Mouse (Mus musculus) layer of hippocampus, adult 2 months (tissue): ENCODE measurements around the gene Mbd3. TPM values are rescaled to one million over a fixed set of nuclear protein-coding genes. Genes with fewer than 3 reads are reported as not detected.
A peak's percentile ranks its signal among the peaks of the same experiment; 100 is the strongest.

Experiments used
- DNase-seq, 2 experiments: peaks; one replicate each; pipeline ENCODE4 v3.0.0; 2022; ENCODE audit warnings: low spot score in 2 of 2
- H3K27ac ChIP-seq: fragments of 200-600 bp; 2 replicates; pipeline ENCODE4 v1.8.1; 2022
- H3K4me3 ChIP-seq: fragments of 200-600 bp; 2 replicates; pipeline ENCODE4 v1.8.1; 2022; ENCODE audit warnings: mild to moderate bottlenecking
- CTCF ChIP-seq: fragments of 200-600 bp; conservative IDR thresholded peaks from 2 replicates; pipeline ENCODE4 v1.8.1; 2022; ENCODE audit warnings: antibody characterized with exemption, mild to moderate bottlenecking, moderate library complexity
- total RNA-seq, 2 experiments: library from RNA; stranded (reverse); gene quantifications; 2 replicates each; pipeline ENCODE4 v1.2.3; 2021

Gene Mbd3
- total RNA-seq, 2 experiments from 2014 or later: 147 to 149 TPM

- no peak for DNase-seq
- no peak overlapping the region for H3K4me3 ChIP-seq
- no peak overlapping the region for H3K27ac ChIP-seq
- no peak for TF ChIP-seq CTCF
Observed at GRCm38 (mm10) chr10:80419419-80419818, 20.1 kb upstream of the Mbd3 start.

- TF ChIP-seq CTCF: no peak
- no peak for DNase-seq
- Histone ChIP-seq H3K4me3 (no peak overlapping the region), H3K27ac (peak overlapping the region; percentile 23; the same call in 1 of the 2 replicates)
Observed at GRCm38 (mm10) chr10:80418311-80418710, 19.0 kb upstream of the Mbd3 start.

- no peak for DNase-seq
- no peak overlapping the region for H3K4me3 ChIP-seq
- H3K27ac ChIP-seq: no peak overlapping the region
- no peak for TF ChIP-seq CTCF
Observed at GRCm38 (mm10) chr10:80417841-80418240, 18.5 kb upstream of the Mbd3 start.

- DNase-seq: no peak
- Histone ChIP-seq H3K27ac (no peak overlapping the region), H3K4me3 (no peak overlapping the region)
- TF ChIP-seq CTCF: no peak
Observed at GRCm38 (mm10) chr10:80417371-80417770, 18.0 kb upstream of the Mbd3 start.

- H3K27ac ChIP-seq: peak overlapping the region; percentile 87
- no peak for DNase-seq
Observed at GRCm38 (mm10) chr10:80415566-80415965, 16.2 kb upstream of the Mbd3 start.

GRCm38 (mm10) chr10:80412656-80413541 is 13.5 kb upstream of the Mbd3 start:
- TF ChIP-seq CTCF: no peak
- Histone ChIP-seq H3K27ac (peak overlapping the region; percentile 87), H3K4me3 (peak overlapping the region; percentile 6; the same call in 1 of the 2 replicates)
- peak; percentile 79 to 82 for DNase-seq

More at GRCm38 (mm10) chr10:80415566-80415965, 16.2 kb upstream of the Mbd3 start:
- TF ChIP-seq CTCF: no peak
- H3K4me3 ChIP-seq: no peak overlapping the region

GRCm38 (mm10) chr10:80407924-80408323 is 8.6 kb upstream of the Mbd3 start:
- peak overlapping the region; percentile 97; the same call in 1 of the 2 replicates for H3K27ac ChIP-seq
- DNase-seq: no peak
- H3K4me3 ChIP-seq: no peak overlapping the region
- TF ChIP-seq CTCF: no peak

GRCm38 (mm10) chr10:80406684-80407501 is 7.5 kb upstream of the Mbd3 start, which contains the start of gene Uqcr11:
Uqcr11 (minus strand) TSS chr10:80406830.
- H3K4me3 ChIP-seq: peak within 1 kb of the TSS; percentile 58
- DNase-seq: peak; percentile 92 to 95
- peak within 1 kb of the TSS; percentile 97 for H3K27ac ChIP-seq
- TF ChIP-seq CTCF: no peak

GRCm38 (mm10) chr10:80405481-80406173 is 6.3 kb upstream of the Mbd3 start:
- peak overlapping the region; percentile 58 for H3K4me3 ChIP-seq
- TF ChIP-seq CTCF: peak; percentile 45
- DNase-seq: no peak
- peak overlapping the region; percentile 97 for H3K27ac ChIP-seq

GRCm38 (mm10) chr10:80403044-80403692 is 3.8 kb upstream of the Mbd3 start:
- DNase-seq: no peak
- TF ChIP-seq CTCF: peak; percentile 78
- H3K27ac ChIP-seq: no peak overlapping the region
- no peak overlapping the region for H3K4me3 ChIP-seq

GRCm38 (mm10) chr10:80400704-80401161 is 1.4 kb upstream of the Mbd3 start:
- Histone ChIP-seq H3K4me3 (no peak overlapping the region; the same call in 1 of the 2 replicates), H3K27ac (peak overlapping the region; percentile 97)
- no peak for TF ChIP-seq CTCF
- DNase-seq: no peak
